Mouse (Mus musculus) c-Kit-positive CD71-negative TER-119-negative erythroid progenitor cells, embryonic 14.5 days (primary cell): ENCODE measurements around the gene H2-Eb1.
A peak's percentile ranks its signal among the peaks of the same experiment; 100 is the strongest.
"Not testable (repeated sequence)": the region's sequence is repeated elsewhere in the genome, so short reads cannot be mapped to it uniquely, and the experiment has no call there.

Experiments
- DNase-seq: peaks from one replicate; pipeline ENCODE4 v3.0.0-alpha.2; 2013; ENCODE audit warnings: low read depth

Gene H2-Eb1

GRCm38 (mm10) chr17:34291609-34292008, 14.1 kb upstream of the H2-Eb1 start:
- DNase-seq, result peak; percentile 87

- no peak for DNase-seq
Observed at GRCm38 (mm10) chr17:34292570-34292969, 13.1 kb upstream of the H2-Eb1 start.

GRCm38 (mm10) chr17:34293533-34293932, 12.1 kb upstream of the H2-Eb1 start:
- DNase-seq, result peak; percentile 52

GRCm38 (mm10) chr17:34294249-34294648, 11.4 kb upstream of the H2-Eb1 start:
- no peak for DNase-seq

GRCm38 (mm10) chr17:34295307-34295706, 10.4 kb upstream of the H2-Eb1 start:
- no peak for DNase-seq

- DNase-seq, result peak; percentile 69
Observed at GRCm38 (mm10) chr17:34295891-34296794, 9.5 kb upstream of the H2-Eb1 start.

GRCm38 (mm10) chr17:34299356-34299755, 6.3 kb upstream of the H2-Eb1 start:
- no peak for DNase-seq

GRCm38 (mm10) chr17:34300071-34300470, 5.6 kb upstream of the H2-Eb1 start:
- DNase-seq, result no peak

GRCm38 (mm10) chr17:34300691-34301566, 4.7 kb upstream of the H2-Eb1 start:
- no peak for DNase-seq

- DNase-seq, result no peak
Observed at GRCm38 (mm10) chr17:34301670-34302190, 3.9 kb upstream of the H2-Eb1 start.

- no peak for DNase-seq
Observed at GRCm38 (mm10) chr17:34303789-34304188, 1.9 kb upstream of the H2-Eb1 start.

- peak; percentile 75 for DNase-seq
Observed at GRCm38 (mm10) chr17:34304751-34305150, 916 bp upstream of the H2-Eb1 start.

GRCm38 (mm10) chr17:34306407-34306806, 740 bp downstream of the H2-Eb1 start:
- no peak for DNase-seq

- no peak for DNase-seq
Observed at GRCm38 (mm10) chr17:34307216-34307615, 1.5 kb downstream of the H2-Eb1 start.

- DNase-seq, result no peak
Observed at GRCm38 (mm10) chr17:34308161-34308560, 2.5 kb downstream of the H2-Eb1 start.

GRCm38 (mm10) chr17:34309225-34309624, 3.6 kb downstream of the H2-Eb1 start:
- no peak for DNase-seq

GRCm38 (mm10) chr17:34309683-34310385, 4.2 kb downstream of the H2-Eb1 start:
- DNase-seq, result no peak

- DNase-seq, result not testable (repeated sequence)
Observed at GRCm38 (mm10) chr17:34310526-34310925, 4.9 kb downstream of the H2-Eb1 start.

GRCm38 (mm10) chr17:34312185-34312584, 6.5 kb downstream of the H2-Eb1 start:
- no peak for DNase-seq

GRCm38 (mm10) chr17:34313393-34313792, 7.7 kb downstream of the H2-Eb1 start:
- peak; percentile 58 for DNase-seq

GRCm38 (mm10) chr17:34314286-34314685, 8.6 kb downstream of the H2-Eb1 start:
- DNase-seq, result no peak

GRCm38 (mm10) chr17:34315512-34315911, 9.8 kb downstream of the H2-Eb1 start:
- DNase-seq, result no peak
